Mouse (Mus musculus): ENCODE results near the gene Ltbp1.

The Ltbp1 gene

DNA sequence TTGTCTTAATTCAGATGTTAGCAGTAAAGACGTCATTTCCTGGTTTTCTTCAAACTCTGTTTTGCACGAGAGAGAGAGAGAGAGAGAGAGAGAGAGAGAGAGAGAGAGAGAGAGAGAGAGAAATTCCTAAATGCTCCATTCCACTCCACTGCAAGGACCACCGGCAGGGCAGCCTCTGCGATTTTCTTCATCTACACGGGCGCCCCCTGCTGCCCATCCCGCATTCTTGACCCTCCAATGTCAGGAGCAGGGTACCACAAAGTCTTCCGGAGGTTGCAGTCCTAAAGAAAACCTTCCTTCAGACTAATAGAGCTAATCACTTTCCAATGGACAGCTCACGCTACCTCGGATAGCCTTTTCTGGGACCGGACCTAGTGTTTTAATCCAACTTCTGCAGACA is 548 bp upstream of the Ltbp1 start:
- in situ Hi-C loops (cut with MseI, MboI): loop anchor here (5.0 to 10.0 kb wide), 3 partner anchors 190 to 270 kb away; no protein-coding TSS in a partner anchor

- in situ Hi-C loops (cut with MseI, MboI): loop anchor here in 1 of 2 experiments (10.0 kb wide), 2 partner anchors 191 to 271 kb away; no protein-coding TSS in a partner anchor
These were observed 615 bp downstream of the Ltbp1 start for GRCm38 (mm10) chr17:75005685-75006680.

DNA sequence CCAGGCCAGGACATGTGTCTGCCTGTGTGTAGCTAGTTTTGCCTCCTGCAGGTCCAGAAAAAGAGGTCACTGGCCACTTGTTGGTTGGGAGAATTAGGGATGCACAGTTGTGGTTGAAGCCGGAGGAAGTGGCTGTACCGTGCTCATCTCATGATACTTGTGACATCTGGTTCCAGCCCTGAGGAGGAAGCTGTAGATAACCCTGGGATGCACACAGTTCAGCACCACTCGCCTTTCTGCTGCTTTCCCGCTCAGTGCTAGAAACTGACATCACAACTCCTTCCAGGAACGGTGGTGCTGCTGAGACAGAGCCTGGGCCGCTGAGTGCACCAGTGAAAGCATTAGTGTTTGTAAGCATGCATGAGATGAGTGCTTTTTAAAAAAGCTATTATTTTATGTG is 5.6 kb downstream of the Ltbp1 start:
- in situ Hi-C loops (cut with MseI, MboI): no loop called here

GRCm38 (mm10) chr17:75013211-75013610 is 7.8 kb downstream of the Ltbp1 start:
- in situ Hi-C loops (cut with MseI, MboI): no loop called here

DNA sequence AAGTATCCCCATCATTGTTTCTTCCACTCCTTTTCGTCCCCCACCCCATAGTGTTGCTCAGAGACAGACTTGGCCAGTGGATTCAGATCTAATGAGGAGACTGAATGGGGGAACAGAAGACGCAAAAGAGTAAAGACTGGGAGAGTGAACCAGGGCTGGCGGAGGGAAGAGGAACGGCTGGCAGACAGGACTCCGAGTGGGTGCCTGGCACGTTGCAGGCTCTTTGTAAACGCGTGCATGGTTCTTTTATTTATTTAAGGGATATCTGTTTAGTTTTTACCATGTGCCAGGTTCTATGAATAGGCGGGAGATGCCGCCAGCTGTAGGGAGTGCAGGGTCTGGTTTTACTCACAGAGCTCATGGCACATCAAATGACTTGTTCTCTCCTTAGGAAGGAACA is 8.5 kb downstream of the Ltbp1 start:
- in situ Hi-C loops (cut with MseI, MboI): no loop called here

- in situ Hi-C loops (cut with MseI, MboI): no loop called here
These were observed 9.4 kb downstream of the Ltbp1 start for GRCm38 (mm10) chr17:75014601-75015356.

DNA sequence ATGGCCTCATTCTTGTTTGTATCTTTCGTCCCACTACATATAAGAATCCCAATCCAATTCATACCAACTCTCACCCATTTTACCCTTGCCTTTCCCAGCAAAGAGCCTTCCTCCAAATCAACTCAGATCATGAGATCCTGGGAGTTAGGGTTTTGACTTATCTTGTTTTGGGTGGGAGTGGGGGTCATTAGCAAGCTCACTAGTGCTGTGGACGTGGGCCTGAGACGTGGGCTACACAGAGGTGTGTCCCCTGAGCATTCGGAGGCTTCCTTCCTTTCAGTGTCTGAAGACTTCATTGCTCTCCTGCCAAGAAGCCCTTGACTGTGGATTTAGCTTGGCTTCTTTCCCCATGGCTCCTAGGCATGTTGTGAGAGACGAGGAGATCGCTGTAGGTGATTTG is 10.2 kb downstream of the Ltbp1 start:
- in situ Hi-C loops (cut with MseI, MboI): no loop called here

GRCm38 (mm10) chr17:75017423-75017822 is 12.1 kb downstream of the Ltbp1 start:
- in situ Hi-C loops (cut with MseI, MboI): no loop called here

DNA sequence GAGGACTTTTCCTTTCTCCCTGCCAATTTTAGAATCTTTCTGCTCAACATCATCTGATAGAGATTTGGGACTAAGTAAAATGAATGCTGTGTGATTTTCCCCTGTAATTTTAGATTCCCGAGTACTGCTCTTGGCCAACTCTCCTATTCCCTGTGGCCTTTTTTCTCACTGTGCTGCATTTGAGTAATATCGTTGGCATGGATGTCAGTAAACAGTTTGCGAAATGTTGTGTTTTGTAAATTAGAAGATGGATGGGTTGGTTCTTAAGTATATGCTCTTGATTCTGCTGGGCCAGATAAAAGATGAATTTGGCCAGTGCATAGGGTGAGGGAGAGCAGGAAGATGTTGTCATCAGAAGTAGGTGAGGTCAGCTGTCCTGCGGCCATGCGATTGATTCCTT is 12.8 kb downstream of the Ltbp1 start:
- in situ Hi-C loops (cut with MseI, MboI): no loop called here

DNA sequence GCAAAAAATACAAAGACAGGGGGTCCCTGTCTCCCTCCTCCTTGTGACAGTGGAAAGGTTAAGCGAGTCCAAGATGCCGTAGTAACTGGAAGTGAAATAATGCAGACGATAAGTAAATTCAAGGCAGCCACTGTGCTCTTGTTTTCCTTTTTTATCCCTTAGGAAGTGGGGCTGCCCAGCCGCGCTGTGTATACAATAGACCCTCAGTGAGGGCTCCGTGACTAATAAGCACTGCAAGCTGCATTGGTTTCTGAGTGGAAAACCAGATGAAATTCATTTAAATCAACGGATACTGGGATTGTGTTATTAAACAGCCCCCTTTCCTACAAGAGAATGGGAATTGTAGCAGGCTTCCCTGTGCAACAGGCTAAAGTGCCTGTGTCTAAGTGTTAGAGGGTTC is 14.7 kb downstream of the Ltbp1 start:
- in situ Hi-C loops (cut with MseI, MboI): no loop called here

DNA sequence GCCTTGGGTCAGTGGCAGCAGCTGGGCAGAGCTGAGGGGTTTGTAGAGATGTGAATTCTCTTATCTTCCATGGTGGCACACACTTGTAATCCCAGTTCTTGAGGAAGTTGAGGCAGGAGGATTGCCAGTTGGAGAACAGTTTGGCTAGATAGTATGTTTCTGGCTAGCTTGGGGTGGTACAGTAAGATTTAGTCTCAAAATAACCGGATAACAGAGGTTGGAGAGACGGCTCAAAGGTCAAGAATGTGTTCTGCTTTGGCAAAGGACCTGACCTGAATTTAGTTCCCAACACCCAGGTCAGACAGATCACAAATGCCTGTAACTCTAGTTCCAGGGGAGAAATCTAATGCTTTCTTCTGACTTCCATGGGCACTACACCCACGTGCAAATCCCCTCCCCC is 15.3 kb downstream of the Ltbp1 start:
- in situ Hi-C loops (cut with MseI, MboI): no loop called here

- in situ Hi-C loops (cut with MseI, MboI): no loop called here
These were observed 22.2 kb downstream of the Ltbp1 start for GRCm38 (mm10) chr17:75027358-75028131.

DNA sequence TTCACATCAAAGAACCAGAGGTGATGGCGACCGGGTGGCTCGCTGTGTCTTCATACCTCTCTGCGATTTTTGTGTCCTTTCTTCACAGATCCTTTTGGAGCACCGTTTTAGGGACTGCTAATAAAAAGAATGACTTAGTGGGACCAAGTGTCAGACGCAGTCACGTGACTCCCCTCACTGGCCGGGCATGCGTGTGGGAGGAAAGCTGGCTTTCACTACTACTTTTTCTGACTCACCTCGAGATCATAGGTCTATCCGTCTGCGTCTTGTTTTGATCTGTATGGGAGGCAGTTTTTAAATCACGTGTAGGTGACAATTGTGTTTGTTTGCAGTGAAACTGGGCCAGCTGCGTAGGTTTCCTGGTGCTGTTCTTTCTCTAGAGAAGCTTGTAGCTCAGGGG is 28.0 kb downstream of the Ltbp1 start:
- in situ Hi-C loops (cut with MseI, MboI): no loop called here

GRCm38 (mm10) chr17:75033872-75034615 is 28.7 kb downstream of the Ltbp1 start:
- in situ Hi-C loops (cut with MseI, MboI): no loop called here

GRCm38 (mm10) chr17:75036881-75037280 is 31.5 kb downstream of the Ltbp1 start:
- in situ Hi-C loops (cut with MseI, MboI): no loop called here

DNA sequence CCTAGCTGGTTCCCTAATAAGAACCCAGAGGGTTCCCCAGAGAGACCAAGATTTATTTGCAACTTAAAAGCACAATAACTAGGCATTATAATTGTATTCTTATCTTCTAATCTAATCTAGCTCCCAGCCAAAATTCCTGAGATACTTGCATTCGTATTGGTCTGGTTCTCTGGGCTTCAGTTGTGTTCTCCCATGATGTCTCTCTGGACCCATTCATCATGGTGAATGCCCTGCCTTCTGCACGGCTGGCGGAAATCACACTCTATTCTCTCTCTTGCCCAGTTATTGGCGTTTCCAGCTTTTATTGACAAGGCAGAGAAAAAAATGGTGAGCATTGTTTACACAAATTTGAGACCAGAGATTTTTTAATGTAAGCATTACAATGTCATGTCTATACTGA is 33.6 kb downstream of the Ltbp1 start:
- in situ Hi-C loops (cut with MseI, MboI): no loop called here

GRCm38 (mm10) chr17:75049366-75049969 is 44.1 kb downstream of the Ltbp1 start:
- in situ Hi-C loops (cut with MseI, MboI): no loop called here

DNA sequence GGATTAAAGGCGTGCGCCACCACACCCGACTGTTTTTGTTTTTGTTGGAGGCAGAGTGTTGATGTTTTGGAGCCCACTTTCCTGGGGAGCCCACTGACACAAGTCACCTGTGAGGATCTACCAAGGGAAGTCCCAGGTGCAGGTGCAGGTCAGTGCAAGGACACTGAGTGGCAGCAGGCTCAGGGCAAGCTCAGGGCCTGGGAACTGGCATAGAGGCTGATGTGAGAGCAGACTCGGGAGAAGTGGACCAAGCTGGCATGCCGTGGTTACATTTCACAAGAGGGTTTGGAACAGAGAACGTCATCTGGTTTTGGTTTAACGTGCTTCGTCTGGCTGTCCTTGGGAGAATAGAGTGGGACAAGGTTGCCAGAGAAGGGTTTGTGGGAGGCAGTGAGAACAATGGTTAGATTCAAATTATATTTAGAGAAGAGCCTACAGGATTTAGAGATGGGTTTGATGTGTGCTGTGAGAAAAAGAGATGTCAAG is 46.1 kb downstream of the Ltbp1 start:
- in situ Hi-C loops (cut with MseI, MboI): no loop called here

DNA sequence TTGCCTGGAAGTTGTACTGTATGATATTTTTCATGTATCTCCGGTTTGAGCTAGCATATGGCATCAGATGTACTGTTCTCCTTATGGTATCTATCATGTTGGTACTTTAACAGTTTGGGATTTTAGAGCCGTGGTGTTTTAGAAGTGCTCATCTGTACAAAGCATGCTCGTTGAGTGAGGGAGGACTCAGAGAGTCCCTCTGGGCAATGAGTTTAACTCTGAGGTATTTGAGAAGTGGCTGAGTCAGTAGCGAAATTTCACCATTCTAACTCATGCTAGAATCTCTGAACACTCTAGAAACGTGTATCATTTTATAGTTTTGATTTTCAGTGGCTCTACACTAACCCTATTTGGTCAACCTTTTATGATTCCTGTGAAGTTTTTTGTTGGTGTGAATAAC is 49.9 kb downstream of the Ltbp1 start:
- in situ Hi-C loops (cut with MseI, MboI): no loop called here

DNA sequence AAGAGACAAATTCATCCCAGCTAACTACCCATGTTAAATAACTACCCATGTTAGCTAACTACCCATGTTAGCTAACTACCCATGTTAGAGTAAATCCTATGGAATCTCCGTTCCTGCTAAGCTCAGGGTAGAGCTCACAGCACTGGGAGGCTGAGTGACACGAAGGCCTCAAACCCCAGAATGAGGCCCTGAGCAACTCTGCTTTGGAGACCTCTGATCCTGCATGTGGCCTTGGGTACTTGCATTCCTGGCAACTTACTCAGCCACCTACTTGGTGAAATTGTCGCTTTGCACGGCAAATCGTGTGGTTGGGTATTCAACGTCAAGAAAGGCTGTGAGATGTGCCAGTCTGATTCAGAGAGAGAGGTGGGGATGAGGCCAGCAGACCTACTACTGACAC is 50.6 kb downstream of the Ltbp1 start:
- in situ Hi-C loops (cut with MseI, MboI): no loop called here

Measured in mouse trophoblast stem cell (cell line).